Mouse (Mus musculus): ENCODE data around the gene Gadd45b. TPM values are rescaled to one million over a fixed set of nuclear protein-coding genes. Genes with fewer than 3 reads are reported as not detected.

Gene Gadd45b
- total and polyA plus RNA-seq, 3 experiments, result 10.1 to 13.3 TPM; not detected in 1

DNA sequence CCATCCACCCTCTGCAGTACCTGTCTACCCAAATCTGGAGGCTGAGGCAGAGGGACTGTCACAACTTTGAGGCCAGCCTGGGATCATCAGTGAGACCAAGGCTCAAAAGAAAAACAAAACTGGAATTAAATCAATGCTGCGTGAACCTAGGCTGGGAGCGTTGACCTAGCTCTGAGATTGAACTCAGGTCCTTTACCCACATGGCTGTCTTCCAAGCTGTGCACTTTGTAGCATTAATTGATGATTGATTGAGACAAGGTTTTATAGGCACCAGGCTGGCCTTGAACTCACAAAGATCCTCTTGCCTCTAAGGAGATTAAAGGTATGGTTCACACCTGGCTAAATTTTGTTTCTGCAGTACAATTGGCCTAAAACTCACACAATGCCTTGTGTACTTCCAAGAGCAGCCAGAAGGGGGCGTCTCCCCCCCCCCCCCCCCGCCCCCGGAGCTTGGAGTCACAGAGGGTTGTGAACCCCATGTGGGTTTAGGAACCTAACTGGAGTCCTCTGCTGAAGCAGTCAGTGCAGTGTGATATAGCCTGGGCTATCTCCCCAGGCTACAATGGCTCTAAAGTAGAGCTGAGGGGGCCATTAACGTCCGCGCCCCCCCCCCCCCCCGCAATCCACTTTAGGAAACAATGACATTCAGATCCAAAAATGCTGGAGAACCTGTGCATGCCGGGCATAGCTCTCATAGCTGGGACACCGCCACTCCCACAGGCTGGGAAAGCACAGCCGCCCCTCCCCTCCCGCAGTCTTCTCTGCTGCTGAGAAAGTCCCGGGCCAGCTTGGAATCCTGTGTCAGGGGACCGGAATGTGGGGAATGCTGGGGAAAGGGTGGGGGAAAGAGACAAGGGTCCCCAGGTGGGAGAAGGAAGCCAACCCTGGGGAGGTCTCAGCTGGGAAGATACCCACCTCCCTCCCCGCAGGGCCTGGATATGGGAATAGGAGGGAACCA lies 31.0 kb downstream of the Gadd45b start (continued):
- TF ChIP-seq ELF1 (IDR thresholded peaks at IDR 0.05; ENCODE audit: low read depth, low read length), result no peak
- no peak for TF ChIP-seq MAFK (IDR thresholded peaks at IDR 0.05; ENCODE audit: borderline replicate concordance, low read depth, low read length)

DNA sequence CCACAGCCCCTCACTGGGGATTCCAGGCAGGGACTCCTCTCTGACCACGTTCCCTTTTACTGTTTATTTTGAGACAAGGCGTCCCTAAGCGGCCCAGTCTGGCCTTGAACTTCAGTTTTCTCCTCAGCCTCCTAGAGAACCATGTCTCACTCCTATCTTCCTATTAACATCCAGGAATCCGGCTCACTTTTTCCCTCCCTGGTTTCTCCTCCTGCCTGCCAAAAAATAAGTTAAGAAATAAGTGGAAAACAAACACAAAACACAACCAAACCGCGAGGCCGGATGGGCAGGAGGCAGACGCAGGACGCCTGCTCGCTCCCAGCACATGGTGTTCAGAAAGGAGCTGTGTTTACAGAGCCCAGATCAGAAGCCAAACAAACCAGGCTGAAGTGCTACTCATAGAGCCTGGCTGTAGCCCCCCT lies 32.2 kb downstream of the Gadd45b start:
- TF ChIP-seq CTCF (IDR thresholded peaks at IDR 0.05 in 2 of 3, conservative IDR thresholded peaks at IDR 0.05 in 1 of 3; ENCODE audit: control insufficient read depth in 1 of 3, insufficient read depth in 1 of 3, low read depth in 2 of 3, low read length in 3 of 3, poor library complexity in 1 of 3, severe bottlenecking in 1 of 3) (no peak), MXI1 (IDR thresholded peaks at IDR 0.05; ENCODE audit: low read depth, low read length) (no peak), USF2 (IDR thresholded peaks at IDR 0.05; ENCODE audit: borderline replicate concordance in 1 of 2, insufficient read depth in 1 of 2, low read depth in 1 of 2, low read length in 2 of 2) (no peak), RCOR1 (IDR thresholded peaks at IDR 0.05; ENCODE audit: low read depth, low read length) (no peak), CHD1 (IDR thresholded peaks at IDR 0.05; ENCODE audit: low read depth, low read length) (no peak), MAX (IDR thresholded peaks at IDR 0.05; ENCODE audit: low read length) (no peak), RAD21 (IDR thresholded peaks at IDR 0.05; ENCODE audit: low read depth, low read length) (no peak), GATA1 (IDR thresholded peaks at IDR 0.05; ENCODE audit: low read depth, low read length) (no peak), GABPA (IDR thresholded peaks at IDR 0.05; ENCODE audit: low read depth, low read length) (no peak), USF1 (IDR thresholded peaks at IDR 0.05; ENCODE audit: low read depth, low read length) (no peak), MEF2A (IDR thresholded peaks at IDR 0.05; ENCODE audit: extremely low read depth, insufficient replicate concordance, low read depth, low read length, poor library complexity, severe bottlenecking) (no peak), MAFK (IDR thresholded peaks at IDR 0.05; ENCODE audit: borderline replicate concordance, low read depth, low read length) (no peak), HCFC1 (IDR thresholded peaks at IDR 0.05; ENCODE audit: low read depth, low read length) (no peak), POLR2AphosphoS2 (IDR thresholded peaks at IDR 0.05; ENCODE audit: low read length) (no peak), E2F4 (IDR thresholded peaks at IDR 0.05; ENCODE audit: borderline replicate concordance, low read depth, low read length) (no peak), NRF1 (IDR thresholded peaks at IDR 0.05; ENCODE audit: insufficient read depth, low read depth, low read length, poor library complexity, severe bottlenecking) (no peak)
- Histone ChIP-seq H3K4me3 (ENCODE audit: control insufficient read depth in 1 of 2, insufficient read depth in 1 of 2, low read depth in 2 of 2, low read length in 2 of 2) (no peak overlapping the region), H3K27ac (ENCODE audit: control insufficient read depth, low read depth, low read length) (no peak overlapping the region), H3K9ac (ENCODE audit: control insufficient read depth, low read depth, low read length, poor library complexity, severe bottlenecking) (no peak overlapping the region), H3K27me3 (ENCODE audit: control insufficient read depth in 1 of 2, insufficient read depth in 2 of 2, low read length in 2 of 2) (no peaks in the 10 kb centered on the region), H3K9me3 (replicated peaks; ENCODE audit: insufficient read depth, low read length) (no peaks in the 10 kb centered on the region), H3K36me3 (ENCODE audit: control insufficient read depth in 1 of 2, insufficient read depth in 2 of 2, low read length in 2 of 2) (no peaks in the 10 kb centered on the region), H3K79me2 (ENCODE audit: control insufficient read depth, insufficient read depth, low read length, poor library complexity) (no peaks in the 10 kb centered on the region), H3K4me1 (ENCODE audit: control insufficient read depth in 1 of 2, insufficient read depth in 2 of 2, low read length in 2 of 2) (no peaks in the 10 kb centered on the region)
- DNase-seq (ENCODE audit: low read depth, low spot score), result no peak
